Mouse (Mus musculus): Measurements from ENCODE around the gene Nos3. TPM values are rescaled to one million over a fixed set of nuclear protein-coding genes. Genes with fewer than 3 reads are reported as not detected.
"Not testable (repeated sequence)": the region's sequence is repeated elsewhere in the genome, so short reads cannot be mapped to it uniquely, and the experiment has no call there.

The Nos3 gene
- total RNA-seq, 2 experiments from 2014 or later, result 39.5 to 40.6 TPM

DNA sequence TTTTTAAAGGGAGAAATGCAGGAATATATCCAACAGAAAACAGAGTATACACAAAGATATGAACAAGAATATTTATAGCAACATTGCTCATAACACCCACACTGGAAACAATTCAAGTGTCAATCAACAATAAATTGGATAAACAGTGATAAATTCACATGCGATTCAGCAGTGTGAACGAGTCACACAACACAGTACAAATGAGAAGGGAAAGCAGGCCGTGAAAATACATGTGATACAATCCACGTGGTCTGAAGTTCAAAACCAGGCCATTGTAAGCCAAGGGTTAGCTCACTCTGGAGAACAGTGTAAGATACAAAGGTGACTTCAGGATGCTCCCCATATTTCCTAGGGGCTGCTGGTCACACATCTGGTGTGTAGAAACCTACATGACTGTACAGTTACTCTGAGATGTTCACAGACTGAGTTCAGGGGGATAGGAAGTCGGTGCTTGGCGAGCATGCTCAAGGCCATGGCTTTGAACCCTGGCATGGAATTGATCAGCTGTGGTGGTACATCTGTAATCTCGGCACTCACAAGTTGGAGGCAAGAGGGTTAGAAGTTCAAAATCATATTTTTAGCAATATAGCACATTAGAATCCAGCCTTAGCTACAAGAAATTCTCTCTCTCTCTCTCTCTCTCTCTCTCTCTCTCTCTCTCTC, 10.2 kb downstream of the Nos3 start:
- DNase-seq, result no peak

DNA sequence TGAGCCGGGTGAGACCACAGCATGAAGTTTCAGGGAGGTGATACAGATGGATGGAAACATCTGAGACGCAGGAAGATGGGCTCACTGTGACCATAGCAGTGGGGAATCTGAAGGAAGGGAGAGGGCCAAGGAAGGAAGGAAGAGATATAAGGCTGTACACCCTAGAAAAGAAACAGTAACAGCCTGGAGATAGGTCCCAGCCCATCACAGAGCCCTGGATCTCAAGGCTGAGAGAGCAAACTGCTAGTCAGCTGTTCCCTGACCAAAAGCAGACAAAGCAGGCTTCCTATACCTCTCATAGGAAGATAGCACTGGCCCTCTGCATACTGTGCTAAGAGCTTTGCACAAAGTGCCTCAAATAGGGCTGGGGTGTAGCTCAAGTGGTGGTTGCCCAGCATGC, 14.1 kb downstream of the Nos3 start:
- DNase-seq, result no peak

DNA sequence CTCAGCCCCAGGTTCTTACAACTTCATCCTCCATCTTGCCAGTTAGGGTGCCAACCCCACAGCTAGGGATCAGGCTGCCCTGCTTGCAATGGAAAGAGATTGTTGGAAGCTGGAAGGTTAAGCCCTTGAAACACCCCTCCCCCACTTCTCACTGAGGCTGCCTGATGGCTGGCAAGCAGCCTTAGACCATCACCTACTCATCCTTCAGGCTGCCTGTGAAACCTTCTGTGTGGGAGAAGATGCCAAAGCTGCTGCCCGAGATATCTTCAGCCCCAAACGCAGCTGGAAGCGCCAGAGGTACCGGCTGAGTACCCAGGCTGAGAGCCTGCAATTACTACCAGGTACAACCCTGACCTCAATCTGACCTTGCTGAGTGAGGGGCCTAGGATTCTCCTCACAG, 14.9 kb downstream of the Nos3 start:
- no peak for DNase-seq

DNA sequence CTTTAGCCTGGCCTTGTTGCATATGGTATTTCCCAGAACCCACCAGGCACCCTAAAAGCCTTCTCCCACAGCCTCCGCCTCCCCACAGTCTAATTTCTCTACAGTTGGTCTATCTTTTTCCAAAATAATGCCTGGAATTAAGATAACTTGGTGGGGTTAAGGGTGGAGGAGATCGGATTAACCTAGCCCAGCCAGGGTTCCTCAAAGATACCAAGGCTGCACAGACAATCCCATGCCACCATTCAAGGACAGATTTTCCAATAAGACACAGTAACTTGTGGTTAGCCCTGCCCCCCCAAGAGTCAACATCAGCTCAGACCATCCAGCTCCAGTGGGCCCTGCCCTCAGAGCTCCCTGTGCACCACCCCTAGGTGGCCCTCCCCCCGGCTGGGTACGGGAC, 15.9 kb downstream of the Nos3 start:
- DNase-seq, result no peak

DNA sequence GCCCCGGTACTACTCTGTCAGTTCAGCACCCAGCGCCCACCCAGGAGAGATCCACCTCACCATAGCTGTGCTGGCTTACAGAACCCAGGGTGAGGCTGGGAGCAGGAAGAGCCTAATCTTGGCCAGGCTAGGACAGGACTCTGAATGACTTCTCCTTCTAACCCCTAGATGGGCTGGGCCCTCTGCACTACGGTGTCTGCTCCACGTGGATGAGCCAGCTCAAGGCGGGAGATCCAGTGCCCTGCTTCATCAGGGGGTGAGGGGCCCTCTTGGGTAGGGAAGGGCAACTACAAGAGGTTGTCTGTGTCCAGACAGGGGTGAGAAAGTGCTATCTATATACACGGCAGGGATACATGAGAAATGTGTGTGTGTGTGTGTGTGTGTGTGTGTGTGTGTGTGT, 16.9 kb downstream of the Nos3 start:
- DNase-seq, result no peak

DNA sequence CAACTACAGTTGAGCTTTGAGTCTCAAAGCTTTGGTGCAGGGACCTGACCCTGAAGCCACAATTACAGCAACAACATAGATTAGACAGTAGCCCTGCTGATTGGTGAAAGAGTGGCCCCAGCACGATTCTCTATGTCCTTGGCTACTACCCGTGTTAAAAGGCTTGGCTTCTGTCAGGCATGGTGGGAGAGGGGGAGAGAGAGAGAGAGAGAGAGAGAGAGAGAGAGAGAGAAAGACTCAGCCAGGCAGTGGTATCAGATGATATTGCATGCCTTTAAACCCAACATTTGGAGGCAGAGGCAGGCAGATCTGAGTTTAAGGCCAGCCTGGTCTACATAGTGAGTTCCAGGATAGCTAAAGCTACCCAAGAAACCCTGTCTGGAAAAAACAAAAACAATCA, 17.4 kb downstream of the Nos3 start:
- DNase-seq, result no peak

DNA sequence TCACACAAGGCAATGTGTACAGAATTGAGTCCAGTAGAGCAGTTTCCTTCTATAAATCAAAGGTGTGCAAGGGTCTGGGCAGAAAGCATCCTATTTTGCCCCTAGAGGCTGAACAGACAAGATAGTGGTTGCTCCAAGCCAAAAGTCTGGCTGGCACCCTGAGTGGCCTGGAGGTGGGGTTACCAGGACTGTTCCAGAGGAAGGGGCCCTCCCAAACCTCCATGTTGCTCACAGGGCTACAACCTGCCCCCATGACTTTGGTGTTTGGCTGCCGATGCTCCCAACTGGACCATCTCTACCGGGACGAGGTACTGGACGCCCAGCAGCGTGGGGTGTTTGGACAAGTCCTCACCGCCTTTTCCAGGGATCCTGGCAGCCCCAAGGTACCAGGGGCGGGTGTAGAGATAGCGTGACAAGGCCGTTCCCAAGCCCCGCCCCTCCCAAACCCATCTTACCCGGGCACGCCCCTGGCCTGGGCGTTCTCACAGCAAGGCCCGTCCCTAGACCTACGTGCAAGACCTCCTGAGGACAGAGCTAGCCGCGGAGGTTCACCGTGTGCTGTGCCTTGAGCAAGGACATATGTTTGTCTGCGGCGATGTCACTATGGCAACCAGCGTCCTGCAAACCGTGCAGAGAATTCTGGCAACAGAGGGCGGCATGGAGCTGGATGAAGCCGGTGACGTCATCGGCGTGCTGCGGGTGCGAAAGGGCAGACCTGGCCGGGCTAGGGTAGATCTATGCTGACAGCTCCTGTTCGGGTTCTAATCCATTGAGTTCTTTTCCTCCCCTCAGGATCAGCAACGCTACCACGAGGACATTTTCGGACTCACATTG, 18.6 kb downstream of the Nos3 start:
- peak; percentile 95 for DNase-seq

DNA sequence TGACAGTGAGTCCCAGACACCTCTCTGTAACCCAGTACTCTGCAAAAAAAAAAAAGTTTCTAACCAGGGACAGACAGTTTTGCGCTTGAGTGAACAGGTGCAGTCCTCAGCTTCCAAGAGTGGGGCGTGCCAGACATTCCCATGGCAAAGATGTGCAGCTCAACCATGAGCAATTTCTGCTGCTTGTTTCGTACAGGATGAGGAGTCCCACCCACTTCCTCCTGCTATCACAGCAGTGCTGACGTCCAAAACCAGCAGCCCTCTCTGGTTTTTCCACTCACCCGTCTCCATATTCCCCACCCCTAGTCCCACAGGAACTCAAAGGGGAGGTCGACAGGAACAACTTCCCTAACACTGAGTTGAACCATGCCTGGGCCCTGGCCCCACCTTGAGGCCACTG, 19.8 kb downstream of the Nos3 start:
- DNase-seq, result peak; percentile 63

DNA sequence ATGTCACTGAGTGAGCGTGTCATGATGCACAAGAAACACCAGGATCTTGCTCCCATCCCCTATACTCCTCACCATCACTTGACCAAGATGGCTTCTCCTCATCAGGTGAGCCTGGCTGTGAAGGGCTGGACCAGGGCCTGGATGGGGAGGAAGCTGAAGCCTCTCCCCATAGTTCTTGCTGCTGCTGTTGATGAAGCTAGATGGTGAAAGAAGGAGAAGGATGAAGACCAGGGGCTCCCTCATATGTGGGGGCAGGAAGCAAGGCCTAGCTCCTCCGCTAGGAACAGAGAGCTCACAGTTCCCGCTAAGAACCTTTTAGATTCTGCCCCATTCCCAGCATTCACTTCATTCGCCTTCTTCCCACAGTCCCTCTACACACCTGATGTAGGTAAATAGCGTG, 20.8 kb downstream of the Nos3 start:
- DNase-seq, result no peak

DNA sequence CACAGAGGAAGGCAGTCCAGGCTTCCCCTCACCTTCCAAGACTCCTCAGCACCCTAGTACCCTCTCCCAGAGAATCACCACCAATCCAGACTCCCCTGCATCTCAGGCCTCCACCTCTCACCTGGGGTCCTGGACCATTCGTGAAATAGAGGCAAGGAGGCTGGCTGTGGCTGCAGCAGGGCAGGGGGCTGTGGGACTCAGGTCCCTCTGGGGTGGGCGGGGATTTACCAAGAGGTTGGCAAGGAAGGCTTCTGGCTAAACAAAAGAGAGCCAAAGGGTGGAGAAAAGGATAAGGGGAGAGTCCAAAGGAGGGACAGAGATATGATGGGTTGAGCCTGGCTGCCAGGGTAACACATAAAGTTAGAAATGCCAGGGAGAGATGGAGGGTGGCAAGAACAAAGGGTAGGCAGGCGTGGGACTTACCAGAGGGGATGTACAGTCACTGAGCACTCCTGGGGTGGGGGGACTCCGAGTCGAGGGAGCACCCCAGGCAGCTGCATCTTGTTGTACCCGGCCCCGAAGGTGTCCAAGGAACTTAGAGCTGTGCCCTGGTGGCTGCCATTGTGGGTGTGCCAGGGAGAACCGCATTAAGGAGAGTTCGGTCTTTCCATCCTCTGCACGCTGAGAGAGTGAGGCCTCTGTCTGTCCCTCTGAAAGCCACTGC, 21.4 kb downstream of the Nos3 start:
- DNase-seq, result no peak

DNA sequence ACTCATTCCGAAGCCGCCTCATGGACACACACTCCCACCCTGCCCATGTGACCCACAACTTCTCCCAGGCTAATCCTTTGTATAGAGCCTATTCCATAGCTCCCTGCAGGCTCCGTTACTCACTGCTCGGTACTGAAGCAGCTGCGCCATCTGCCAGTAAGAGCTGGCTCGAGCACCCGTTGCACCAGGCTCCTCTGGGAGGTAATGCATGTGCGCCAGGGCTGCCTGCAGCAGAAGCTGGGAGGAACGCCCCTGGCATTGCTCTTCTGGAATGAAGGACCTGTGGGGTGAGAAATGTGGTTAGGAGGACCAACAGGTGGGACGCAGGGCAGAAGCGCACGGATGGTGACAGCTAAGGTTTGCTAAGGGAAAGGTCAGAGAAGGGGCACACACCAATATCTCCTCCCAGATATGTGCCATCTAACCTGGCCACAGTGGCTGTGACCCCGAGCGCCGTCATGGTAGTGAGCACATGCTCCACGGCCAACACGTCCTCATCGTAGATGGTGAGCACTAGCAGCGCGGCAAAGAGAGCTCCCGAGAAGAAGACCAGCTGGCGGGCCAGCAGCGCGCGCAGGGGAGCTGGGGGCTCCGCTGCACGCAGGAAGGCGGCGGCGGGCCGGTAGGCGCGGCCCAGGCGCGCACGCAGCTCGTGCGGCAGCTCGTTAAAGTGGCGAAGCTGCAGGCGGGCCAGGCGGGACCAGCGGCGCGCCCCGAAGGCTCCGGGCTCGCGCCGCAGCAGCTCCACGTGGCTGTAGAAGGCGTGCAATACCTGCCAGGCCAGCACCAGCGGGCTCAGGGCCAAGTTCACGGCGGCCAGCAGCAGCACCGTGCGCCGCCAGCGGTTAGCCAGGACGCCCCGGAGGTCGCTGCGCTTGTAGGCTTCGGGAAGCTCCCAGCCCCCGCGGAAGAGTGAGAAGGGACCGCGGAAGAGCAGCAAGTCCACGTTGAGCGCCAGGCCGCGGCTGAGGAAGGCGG, 22.9 kb downstream of the Nos3 start:
- DNase-seq, result peak; percentile 77

DNA sequence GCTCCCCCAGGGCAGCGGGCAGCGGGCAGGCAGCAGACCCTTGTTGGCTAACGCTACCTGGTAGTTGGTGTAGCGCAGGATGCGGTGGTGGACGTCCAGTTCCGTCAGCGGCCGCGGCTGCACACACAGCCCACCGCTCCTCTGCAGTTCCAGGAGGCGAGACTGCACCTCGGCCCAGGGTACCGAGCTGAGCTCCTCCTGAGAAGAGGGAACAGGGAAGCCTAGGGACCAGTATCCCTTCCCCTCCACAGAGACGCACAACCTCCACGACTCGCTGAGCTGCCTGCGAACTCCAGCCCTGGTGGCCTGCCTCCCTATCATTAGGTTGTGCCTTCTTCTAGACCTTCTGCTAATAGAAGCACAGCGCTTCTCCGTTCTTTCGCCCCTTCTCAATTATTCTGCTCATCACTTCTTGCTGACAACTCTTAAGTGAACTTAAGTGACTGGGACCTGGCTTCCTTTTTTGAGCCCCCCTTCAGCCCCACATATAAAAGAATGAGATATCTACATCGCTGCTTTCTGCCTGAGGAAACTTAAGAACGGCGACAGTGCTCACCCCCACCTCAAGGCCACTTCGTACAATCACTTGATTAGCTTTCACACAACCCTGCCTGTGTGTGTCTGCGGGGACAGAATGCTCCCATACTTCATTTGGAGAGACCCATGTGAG, 23.8 kb downstream of the Nos3 start:
- no peak for DNase-seq

DNA sequence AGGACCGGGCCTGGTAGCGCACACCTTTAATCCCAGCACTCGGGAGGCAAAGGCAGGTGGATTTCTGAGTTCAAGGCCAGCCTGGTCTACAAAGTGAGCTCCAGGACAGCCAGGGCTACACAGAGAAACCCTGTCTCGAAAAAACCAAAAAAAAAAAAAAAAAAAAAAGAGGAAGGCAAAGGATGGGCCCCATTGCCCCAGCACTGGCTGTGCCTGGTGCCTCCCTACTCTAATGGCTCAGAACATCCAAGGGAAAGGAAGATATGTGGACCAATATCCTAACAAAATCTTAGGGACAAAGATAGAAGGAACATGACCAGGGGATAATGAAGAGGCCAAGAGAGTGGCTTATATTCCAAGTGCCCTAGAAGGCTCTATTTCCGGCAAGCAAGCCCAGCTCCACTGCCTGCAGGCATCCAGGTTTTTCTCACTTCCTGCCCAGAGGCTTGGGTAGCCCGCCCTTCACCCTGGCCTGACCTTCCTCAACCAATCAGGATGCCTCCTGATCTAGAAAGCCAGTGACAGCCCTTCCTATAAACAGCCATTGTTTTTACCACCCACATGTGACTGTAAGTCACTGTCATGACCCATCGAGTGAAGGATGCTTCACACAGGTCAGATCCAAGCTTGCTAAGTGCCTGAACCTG, 24.5 kb downstream of the Nos3 start:
- peak; percentile 49 for DNase-seq

DNA sequence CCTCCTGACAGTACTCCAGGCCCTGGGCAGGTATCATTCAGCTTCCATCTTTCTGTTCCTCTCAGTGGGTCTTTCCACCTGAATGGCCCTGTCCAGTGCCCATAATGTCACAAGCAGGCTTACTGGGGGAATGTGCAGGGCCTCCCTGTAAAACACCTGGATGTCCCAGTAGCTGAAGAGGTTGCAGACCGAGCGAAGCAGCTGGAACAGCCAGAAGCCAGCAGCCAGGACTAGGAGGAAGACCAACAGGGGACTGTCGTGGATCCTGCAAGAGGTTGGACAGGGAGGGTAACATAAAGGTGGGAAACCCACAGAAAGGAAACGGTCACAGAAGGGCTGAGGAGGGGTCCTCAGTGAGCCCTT, 25.0 kb downstream of the Nos3 start:
- no peak for DNase-seq

DNA sequence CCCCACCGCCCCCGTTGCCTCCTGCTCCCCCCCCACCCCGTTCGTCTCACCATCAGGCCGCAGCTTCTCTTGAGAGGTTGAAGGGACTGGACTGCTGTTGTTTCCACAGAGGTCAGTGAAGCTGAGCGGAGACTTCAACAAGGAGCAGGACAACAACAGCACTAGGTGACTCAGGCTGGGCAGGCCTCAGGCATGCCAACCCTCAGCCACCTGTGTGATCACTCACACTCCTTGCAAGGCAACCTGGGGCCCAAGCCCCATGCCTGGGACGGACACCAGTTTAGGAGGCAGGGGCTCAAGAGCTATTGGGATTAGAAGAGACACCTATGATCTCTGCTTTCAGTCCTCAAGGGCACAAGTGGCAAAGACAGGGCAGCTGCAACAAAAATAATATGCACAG, 27.3 kb downstream of the Nos3 start, which contains the start of gene Atg9b:
Gene Atg9b (minus strand): TSS at position 280 of the 400 bp plus-strand sequence.
- DNase-seq, result no peak

DNA sequence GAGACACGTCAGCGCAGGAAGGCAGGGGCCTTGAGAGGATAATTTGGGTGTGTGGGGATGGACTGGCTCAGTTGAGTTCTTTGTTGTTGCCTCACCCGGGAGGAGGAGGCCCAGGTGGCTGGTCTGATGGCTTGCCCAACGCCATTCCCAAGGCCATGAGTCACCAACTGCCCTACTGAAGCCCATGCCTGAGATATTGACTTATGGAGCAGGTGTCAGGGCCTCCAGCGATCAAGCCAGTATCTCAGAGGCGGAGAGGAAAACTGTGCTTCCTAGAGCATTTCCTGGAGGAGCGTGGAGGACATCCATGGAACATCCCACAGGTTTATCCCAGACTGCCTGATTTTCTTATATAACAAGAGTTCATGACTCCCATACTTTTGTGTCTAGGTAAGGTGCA, 28.1 kb downstream of the Nos3 start:
- no peak for DNase-seq

DNA sequence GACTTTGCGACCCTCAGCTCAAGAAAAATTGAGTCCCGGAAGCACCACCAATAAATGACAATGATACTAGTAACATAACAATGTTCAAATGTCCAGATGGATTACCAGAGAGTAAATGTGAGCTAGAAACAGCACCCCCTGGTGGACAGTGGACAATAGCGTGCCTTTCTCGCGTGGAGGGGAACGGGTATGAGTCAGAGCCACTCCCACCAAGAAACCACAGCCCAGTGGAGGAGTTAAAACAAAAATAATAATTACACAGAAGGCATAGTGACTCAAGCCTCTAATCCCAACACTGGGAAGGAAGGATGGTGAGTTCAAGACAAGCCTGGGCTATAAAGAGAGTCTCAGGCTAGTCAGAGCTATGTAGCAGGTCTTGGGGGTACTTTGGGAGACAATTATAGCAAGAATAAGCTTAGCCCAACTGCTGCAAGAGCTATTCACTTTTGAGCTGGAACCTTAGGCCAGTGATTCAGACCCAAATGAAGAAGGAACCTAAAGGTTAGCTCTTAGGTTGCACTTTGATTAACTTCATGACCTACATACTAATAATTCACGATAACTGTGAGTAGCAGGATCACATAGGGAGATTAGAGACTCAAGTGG, 28.9 kb downstream of the Nos3 start, which contains the start of gene Abcb8:
Gene Abcb8 (plus strand): TSS at position 272 of the 606 bp plus-strand sequence.
- peak; percentile 90 for DNase-seq

DNA sequence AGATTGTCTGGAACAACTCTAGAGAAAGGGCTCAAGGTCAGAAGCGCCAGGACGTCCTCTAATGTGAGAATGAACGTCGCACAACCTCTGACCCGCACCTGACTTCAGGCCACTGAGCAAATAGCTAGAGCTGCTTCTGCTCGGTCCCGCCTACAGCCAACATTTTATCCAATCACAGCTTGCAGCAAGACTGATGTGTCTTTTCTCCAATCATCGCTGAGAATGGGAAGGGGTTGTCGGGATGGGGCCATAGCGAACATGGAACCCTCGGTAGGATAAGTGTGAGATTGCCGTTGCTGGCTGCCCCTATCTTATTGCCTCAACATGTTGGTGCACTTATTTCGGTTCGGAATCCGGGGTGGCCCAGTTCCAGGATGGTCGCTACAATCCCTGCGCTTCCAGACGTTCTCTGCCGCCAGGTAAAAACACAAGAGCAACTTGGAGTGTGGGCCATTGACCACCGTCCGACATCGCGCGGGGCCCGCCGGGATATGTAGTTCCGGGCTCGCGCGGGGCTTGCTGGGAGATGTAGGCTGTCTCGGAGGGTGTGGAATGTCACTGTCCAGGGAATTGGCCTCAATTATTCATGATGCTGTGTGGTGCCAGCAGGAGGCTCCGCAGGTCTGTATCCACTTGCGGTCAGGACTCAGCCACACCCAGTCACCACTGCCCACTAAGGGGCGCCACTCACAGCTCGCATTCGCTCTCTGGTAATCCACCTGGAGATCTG, 29.7 kb downstream of the Nos3 start:
- DNase-seq, result peak; percentile 95

DNA sequence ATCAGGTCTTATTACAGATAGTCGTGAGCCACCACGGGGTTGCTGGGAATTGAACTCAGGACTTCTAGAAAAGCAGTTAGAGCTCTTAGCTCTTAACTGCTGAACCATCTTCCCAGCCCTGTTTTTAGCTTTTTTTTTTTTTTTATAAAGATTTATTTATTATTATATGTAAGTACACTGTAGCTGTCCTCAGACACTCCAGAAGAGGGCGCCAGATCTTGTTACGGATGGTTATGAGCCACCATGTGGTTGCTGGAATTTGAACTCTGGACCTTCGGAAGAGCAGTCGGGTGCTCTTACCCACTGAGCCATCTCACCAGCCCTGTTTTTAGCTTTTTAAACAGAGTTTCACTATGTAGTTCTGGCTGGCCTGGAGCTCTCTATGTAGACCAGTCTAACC, 31.6 kb downstream of the Nos3 start:
- DNase-seq, result not testable (repeated sequence)

DNA sequence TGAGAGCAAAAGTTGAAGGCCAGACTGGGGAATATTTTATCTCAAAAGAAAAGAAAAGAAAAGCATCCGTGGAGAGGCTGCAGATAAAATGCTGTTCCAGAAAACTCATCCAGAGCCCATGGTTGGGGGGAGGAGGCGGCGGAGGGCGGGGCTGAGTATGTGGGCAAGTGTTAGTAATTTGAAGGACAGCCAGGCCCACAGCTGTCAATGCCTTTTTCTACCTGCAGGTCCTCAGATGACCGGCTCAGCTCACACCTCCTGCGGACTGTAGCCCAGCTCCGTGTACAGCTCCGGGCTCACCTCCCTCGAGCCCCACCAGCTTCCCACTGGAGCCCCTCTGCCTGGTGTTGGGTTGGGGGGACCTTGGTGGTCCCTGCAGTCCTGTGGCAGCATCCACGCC, 35.1 kb downstream of the Nos3 start:
- DNase-seq, result no peak

Measured in heart, postnatal 4 days (tissue).